Mouse (Mus musculus) megakaryocyte-erythroid progenitor cell, adult 5-6 weeks (primary cell): ENCODE measurements around the gene Ddhd1. TPM values are rescaled to one million over a fixed set of nuclear protein-coding genes. Genes with fewer than 3 reads are reported as not detected.
A peak's percentile ranks its signal among the peaks of the same experiment; 100 is the strongest.

Experiments used
- ATAC-seq: replicated peaks from 2 replicates; pipeline ENCODE4 v1.8.0; 2016; ENCODE audit warnings: mild to moderate bottlenecking, inconsistent platforms; ENCODE audit not compliant: severe bottlenecking, poor library complexity, low FRiP score, low TSS enrichment
- total RNA-seq, 2 experiments: library from RNA; stranded (forward) in 1 of 2; stranded (reverse) in 1 of 2; fragments of 200-1000, 215-1000 nt in 1 of 2; fragments of >200 nt in 1 of 2; fragmentation: Nextera tagmentation in 1 of 2; gene quantifications; 2 replicates each; pipeline ENCODE4 v1.2.3; 2014 to 2017

Ddhd1 gene
- total RNA-seq (2014; fragmentation: Nextera tagmentation), result 25.5 and 26.4 TPM in 2 replicates
- total RNA-seq (2017), result 18.2 and 42.8 TPM in 2 replicates

DNA sequence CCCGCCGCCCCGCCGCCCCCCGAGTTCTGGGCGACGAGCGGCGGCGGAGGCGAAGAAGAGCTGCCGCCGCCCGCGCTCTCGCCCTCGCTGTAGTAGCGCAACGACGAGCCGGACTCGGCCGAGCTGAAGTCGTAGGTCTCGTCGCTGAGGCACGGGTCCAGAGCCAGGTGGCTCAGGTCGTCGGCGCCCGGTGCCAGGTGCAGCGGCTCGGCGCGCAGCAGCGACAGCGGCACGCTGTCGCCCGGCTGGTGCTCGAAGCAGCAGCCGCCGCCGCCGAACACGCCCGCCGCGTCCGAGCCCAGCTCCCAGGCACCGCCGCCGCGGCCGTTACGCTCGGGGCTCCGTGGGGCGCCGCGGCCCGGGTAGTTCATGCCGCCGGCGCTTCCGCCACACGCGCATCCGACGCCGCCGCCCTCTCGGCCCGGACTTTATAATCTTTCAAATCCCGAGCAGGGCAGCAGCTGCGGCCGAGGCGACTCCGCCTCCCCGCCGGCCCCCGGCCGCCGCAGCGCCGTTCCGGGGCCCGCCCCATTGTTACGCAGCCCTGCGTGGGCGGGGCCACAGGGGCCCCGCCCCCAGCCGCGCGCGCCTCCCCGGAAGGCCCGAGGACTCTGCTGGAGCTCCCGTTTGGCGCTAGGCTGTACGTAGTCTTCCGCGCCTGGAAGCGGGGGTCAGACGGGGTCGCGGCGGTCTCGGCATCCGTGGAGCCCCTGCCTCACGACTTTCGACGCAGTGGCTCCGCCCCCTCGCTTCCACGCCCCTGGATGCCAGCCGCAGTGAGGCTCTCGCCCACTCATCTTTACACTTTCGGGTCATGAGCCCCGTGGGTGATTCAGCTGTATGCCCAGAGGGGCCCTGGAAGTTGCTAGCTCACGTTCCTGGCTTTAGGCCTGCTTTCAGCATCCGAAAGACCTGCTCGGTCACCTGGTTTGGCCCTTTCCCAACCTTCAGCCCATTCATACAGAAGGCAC is at the start of gene Ddhd1:
Gene Ddhd1, minus strand, starts transcription at position 503 of the 971 bp plus-strand sequence.
- peak; percentile 73 for ATAC-seq

DNA sequence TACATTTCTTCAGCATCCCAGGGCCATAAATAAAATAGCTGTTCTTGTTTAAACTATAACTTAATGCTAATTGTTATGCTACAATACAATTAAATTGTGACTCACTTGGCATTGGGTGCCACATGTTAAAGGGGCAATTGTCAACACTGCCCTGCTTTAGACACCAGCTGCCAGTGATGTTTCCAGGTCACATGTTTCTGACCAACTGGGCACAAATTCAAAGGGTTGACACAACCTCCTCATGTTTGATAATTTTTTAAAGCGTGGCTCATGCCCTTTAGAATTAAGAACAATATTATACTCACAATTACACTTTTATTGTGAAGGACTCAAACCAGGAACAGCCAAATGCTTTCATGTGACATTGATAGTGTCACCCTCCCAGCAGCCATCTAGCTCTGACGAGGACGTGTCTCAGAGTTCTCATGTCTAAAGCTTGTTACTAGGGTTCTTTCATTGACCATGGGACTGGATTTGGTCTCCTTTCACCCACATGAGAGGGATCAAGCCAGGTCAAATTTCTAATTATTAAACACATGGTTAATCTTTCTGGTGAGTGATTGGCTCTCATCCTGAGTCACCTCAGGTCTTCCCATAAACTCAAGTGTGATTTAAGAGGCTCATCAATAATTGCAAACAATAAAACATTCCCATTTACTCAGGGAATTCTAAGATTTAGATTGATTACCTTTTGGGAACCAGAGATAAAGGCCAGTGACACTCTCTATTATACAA is 49.4 kb upstream of the Ddhd1 start:
- ATAC-seq, result no peak

DNA sequence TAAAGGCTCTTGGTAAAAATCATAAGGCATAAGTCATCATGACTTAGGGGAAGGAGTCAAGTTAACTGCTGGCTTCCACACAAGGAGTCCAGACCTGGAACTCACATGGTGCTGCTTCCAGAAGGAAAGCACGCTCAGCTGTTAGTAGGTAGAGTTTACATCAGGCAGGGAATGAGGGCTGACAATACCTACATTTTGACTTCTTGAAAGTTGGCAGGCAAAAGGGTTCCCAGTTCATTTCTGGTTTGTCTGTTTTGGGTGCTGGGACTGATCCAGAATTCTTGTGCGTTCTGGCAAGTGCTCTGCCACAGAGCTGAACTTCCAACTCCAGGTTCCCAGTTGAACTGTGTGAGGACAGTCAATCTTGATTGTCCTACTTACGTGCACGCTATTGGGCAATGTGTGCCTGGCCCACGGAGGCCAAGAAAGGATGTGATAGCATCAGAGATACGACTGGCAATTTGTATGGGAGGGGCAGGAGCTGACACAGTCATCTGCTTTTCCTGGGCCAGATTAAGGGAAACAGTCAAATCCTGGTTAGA is 42.2 kb upstream of the Ddhd1 start:
- ATAC-seq, result no peak

DNA sequence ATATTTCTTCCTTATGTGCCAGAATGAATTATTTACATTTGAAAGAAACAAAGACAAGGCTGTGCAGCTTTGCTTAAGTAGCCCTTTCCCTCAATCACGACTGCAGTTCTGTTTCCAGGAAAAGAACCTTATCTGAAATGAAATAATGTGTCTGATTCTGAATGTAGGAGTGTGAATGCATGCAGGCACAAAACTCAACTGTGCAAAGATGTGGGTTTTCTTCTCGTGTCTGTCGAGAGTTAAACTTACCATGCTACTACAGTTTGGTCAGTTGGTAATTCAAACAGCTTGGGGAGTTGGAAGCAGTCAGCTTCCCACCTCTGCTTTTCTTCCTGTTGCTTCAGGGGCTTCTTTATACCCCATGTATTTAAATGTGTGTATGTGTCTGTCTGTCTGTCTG is 40.9 kb upstream of the Ddhd1 start:
- no peak for ATAC-seq

DNA sequence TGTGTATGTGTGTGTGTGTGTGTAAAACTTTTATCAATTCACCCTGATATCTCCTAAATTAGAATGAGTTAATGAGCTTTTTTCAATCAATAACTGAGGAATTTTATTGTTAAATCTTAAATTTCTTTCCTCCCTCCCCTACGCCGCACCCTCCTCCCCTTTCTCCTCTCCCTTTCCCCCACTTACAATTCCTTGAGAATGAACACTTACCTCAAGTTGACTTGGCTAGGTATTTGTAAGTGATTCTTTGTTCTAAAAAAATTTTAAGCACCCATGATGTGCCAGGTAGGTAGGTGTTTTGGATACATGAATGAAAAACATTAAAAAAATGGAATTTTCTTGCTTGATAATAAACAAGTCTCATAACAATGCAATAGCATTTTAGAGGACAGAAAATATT is 38.2 kb upstream of the Ddhd1 start:
- ATAC-seq, result no peak

DNA sequence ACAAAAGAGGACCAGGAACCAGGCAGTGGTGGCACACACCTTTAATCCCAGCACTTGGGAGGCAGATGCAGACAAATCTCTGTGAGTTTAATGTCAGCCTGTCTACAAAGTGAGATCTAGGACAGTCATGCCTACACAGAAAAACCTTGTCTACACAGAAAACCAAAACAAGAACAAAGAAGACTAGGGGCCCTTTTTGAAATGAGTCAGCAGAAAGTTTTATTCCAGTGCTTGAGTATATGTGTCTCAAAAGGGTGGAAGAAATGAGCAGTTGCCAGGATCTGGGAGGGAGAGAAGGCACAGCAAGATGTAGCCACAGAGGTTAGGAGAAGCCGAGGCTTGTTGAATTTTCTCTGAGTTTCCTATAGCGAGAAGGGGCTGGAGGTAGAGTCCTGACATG is 35.9 kb upstream of the Ddhd1 start:
- ATAC-seq, result no peak

DNA sequence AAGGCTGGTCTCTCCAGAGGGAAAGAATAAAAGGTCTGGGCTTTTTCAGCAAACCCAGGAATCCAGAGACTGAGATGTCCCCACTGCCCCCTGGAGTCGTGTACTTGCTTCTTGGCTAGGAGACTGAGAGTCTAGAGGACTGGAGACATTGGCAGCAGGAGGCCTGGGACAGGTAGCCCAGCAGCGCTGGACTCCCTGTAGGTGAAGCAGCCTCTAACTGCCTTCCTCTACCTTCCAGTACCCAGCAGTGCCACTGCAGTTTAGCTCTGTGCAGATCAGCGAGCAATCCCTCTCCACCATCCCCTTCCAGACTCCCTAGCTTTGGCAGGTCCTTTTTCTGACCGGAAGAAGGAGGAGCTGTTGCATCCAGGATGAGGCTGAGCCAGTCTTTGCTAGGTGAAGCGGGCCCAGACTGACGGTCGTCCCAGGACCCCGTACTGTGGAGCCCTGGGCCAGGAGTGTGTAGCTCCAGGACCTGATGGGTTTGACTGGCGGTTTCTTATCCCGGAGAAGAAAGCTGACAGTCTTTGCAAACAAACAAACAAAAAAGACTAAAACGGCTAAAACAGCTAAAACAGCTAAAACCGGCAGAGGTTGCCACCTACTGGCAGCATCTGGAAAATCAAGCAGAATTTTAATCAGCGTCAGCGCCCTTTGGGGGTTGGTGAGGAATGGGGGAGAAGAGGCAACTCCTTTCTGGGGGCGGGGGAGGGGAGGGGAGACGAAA is 32.7 kb upstream of the Ddhd1 start:
- peak; percentile 69 for ATAC-seq

DNA sequence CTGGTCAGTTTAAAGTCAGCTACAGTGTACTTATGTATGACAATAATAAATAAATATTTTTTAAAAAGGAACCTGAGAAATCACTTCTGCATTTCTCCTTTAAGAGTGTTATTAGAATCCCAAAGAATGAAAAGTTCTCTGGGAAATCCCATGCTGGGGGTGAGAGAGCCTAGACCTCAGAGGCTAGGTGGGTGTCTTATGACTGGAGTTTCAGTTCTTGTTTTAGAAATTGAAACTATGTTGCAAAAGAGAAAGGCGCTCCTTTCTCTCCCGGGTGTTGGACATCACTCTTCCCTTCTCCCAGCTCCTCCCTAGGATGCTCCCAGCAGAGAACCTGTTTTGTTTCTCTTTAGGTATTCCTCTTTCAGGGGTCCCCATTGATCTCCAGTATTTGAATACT is 27.4 kb upstream of the Ddhd1 start:
- ATAC-seq, result no peak

DNA sequence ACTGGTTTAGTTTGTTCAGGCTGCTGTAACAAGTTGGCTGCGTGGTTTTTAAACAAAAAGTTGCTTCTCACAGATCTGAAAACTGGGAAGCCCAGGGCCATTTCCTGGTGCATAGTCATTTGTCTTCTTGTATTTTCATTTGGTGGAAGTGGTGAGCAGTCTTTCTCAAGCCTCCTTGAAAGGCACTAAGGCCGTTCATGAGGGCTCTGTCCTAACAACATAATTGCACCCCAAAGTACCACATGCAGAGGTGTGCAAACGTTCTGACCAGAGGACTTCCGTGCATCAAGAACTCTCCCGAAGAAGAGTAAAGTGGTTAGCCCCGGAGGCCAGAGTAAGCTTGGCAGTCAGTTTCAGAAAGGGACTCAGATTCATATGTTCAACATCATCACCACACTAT is 18.8 kb upstream of the Ddhd1 start:
- ATAC-seq, result no peak

DNA sequence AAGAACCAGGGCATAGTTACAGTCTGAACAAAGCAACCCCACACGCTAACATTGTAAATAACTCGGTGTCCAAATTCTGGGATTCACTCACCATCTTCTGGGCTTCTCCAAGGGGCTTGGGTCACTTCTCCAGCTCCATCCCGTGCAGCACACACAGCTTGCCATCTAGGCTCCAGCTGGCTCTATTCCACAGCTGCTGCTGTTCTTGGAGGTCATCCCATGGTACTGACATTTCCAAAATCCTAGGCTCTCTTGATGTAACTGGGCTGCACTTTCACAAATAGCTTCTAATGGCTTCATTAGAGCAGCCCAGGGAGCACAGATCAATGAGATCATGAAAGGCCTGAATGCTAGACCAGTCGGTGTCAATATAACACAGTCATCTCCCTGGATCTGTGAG is 10.4 kb upstream of the Ddhd1 start:
- no peak for ATAC-seq

DNA sequence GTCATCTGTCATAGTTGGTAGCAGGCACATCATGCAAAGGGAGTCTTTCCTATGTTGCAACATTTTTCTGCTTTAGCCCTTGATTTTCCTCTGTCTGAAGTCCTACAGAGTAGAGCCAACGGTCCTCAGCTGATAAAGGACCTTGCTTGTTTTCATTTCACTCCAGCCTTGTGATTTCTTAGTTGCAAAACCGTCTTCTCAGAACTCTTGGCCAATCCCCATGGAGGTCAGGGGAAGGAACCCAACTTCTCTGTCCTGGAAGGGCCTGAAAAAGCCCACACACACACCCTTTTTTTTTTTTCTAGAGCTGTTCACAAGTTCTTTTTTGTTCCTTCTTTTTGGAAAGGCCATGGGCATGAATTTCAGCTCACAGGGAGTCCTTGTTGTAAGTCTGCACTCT is 9.3 kb upstream of the Ddhd1 start:
- no peak for ATAC-seq

DNA sequence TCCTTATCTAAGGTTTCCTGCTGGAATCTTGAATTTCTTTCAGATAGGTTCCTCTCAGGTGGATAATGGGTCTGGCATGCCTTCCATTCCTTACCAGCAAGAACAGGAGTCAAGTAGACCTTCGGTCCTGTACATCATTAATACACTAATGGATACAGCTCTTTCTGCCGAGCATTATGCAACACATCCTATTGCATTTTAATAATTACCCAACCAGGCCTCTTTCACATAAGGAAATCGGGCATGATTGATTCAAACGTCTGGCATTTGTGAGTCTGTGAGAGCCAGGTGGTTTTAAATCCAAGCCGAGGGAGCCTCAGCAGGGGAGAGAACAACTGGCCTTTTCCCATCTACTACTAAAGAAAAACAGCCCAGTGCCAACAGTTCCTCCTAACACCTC is 3.6 kb upstream of the Ddhd1 start:
- ATAC-seq, result no peak

DNA sequence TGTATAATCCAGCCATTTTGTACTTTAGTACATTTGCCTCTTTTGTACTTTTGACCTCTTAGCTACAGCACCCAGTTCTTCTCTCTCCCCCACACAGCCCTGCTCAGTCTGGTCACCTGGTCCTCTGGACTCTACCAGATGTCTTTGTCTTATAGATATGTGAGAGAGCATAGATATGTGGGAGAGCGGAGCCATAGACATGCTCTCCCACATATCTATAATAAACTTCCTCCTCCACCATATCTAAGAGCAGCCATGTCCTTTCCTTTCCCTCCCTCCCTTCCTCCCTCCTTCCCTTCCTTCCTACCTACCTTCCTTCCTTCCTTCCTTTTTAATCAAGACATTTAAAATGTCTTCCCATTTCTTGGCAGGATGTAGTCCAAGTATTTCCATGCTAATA is 2.4 kb upstream of the Ddhd1 start:
- no peak for ATAC-seq

DNA sequence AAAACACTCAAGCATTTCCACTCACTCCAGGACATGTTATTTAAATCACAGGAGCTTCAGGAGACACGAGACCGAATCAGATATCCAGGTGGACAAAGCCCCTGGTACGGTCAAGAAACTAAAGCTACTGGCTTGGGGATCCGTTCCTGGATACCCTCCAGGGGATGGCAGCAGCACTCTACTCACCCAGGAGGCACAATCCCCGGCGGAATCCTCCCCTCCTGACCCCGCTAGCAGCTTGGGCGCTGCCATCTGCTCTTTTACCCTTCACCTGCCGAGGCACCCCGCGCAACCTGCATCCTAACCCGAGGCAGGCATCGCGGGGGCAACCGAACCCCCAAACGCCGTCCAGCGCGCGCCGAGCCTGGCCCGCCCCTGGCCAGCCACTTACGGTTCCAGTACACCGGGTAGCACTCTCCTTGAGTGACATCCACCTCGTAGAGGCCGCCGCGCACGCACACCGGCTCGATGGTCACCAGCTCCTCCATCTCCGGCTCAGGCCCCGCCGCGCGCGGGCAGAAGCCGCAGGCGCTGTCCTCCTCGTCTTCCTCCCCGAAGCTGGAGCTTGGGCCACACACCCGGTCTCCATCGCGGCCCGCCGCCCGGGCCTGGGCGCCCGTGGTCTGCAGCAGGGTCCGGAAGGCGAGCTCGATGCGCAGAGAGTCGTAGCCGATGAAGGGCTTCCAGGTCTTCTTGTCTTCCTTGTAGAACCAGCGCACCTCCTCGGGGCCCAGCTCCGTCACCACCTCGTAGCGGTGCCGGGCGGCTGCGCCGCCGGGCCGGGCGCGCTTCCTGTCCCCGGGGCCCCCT is 907 bp downstream of the Ddhd1 start:
- no peak for ATAC-seq

DNA sequence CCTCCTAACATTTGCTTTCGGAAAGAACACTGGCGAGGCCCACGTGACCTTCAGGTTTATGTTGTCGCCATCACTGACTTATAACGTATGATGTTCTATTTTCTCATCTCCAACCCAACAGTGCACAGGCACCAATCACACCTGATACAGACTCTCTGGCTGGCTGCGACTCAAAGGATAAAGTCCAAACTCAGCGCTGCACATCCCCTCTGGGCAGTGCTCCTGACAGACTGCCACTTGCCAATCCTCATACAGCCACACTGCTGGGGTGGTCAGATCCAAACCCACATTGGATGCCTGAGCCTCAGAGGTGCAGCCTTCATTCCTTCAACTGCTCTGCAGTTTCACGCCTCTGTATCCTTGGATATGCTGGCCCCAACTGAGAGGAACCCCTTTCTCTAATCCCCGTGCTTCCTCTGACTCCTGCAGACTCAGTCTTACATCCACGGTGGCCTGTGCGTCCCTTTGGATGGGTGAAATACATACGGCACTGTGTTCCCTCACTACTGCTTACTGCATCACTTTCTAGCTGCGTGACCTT is 3.0 kb downstream of the Ddhd1 start:
- no peak for ATAC-seq

DNA sequence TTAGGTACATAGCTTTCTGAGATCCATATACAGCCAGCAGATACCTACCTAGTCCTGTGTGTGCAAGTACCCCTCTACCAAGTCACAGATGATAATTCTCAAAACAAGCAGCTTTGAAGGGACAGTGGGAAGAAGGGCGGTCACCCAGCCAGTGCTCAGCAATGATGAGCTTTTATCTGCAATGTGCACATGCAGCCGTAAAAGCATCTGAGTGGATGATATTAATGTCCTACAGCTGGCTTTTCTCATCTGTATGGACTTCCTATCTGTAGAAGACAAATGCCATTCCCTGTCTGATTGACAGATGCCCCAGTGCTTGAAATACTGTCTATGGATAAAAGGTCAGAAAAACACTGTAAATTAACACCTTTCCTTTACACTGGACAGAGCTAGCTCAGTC is 4.2 kb downstream of the Ddhd1 start:
- peak; percentile 81 for ATAC-seq

DNA sequence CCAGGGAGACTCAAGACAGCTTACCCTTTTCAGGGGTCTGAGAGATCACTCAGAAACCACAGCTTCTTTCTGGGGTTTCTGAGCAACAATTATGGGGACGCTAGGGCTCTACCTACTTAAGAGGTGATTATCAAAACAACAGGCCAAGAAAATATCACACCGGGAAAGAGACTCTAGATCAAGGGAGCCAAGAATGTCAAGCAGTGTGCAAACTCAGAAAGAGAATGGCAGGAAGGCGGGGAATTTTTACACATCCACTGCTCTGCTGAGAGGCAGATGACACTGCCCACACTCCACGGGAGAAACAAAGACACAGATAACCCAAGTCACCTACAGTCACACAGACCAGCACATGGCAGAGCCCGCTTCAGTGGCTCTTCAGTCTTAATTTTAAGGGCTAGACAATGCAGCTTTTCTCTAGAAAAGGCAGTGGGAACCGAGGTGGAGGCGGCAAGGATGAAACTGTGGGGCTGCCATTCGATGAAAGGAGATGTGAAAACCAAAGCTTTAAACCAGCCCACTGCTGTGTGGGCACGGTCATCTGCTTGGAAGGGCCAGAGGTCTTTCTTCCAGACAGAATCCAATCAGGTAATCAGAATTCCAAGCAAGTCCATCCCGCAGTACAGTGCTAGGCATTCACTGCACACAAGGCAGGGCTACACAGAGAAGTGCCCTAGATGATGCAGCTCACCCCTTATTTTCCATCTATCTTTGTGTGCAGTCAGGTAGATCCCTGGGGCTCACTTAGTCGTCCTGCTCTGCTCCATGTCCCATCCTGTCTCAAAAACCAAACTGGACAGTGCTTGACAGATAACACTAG is 8.7 kb downstream of the Ddhd1 start:
- ATAC-seq, result no peak

DNA sequence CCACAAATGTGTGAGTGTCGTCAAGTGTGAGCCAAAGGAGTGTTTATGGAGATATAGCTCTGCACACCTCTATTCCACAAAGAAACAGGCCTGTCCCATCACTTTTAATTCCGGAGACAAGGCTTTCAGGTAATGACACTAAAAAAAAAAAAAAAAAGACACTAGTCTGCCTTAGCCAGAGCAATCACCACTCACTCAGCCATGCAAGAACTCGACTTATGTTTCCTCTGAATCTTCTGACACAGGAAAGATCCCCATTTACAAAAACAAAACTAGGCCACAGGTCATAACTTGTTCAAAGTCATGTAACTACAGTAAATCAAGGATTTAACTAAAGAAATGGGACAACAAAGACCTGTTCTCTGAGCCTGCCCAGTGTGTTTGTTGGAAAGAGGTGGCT is 9.8 kb downstream of the Ddhd1 start:
- no peak for ATAC-seq
